13 mouse cellular contexts compared by ENCODE assay signal in genomic region chr7:51783923-51784686, GRCm38 (mm10).
DNase-seq lines count a peak whose midpoint lies in the region; ATAC-seq and TF ChIP-seq lines count a peak whose summit lies in the region.
"Had no signal": no experiment of that assay in that cellular context is flagged by ENCODE, and none has a peak within 500 bp of the region (broad histone marks: within the 10 kb centered on the region; RNA-seq: fewer than 3 reads in every experiment).

No protein-coding gene starts in this region.

- 49% methylated on average over 14 of the region's 14 CpGs for WGBS in hindbrain, embryonic 11.5 days
- 52% methylated on average over 14 of the region's 14 CpGs for WGBS in midbrain, postnatal 0 days
- WGBS in liver, embryonic 11.5 days = 79% methylated on average over 14 of the region's 14 CpGs

- DNase-seq in cerebellum, adult 11-12 months = peak; percentile 45
- DNase-seq in embryo, embryonic 10.5 days (ENCODE audit: low spot score) = peak; percentile 55
- DNase-seq in hindbrain, embryonic 11.5 days (ENCODE audit: low spot score) = peak; percentile 32
- DNase-seq in midbrain, postnatal 0 days (ENCODE audit: low spot score) = peak; percentile 82
- no peak for DNase-seq in gastrocnemius, postnatal 4 days (ENCODE audit: low spot score in 2 of 2)
- DNase-seq in frontal cortex, postnatal 25 days (ENCODE audit: low spot score in 2 of 2) = no peak
- DNase-seq in left cerebral cortex, adult 18-20 months (ENCODE audit: low spot score in 2 of 2) = no peak
- DNase-seq in liver, embryonic 11.5 days (ENCODE audit: low spot score) = no peak
- DNase-seq: kidney, adult 9 months; thymus, adult 2 months had no signal

- no peaks in the 10 kb centered on the region for H3K9me3 ChIP-seq in hindbrain, embryonic 11.5 days (ENCODE audit: control insufficient read depth, low read length)
- no peaks in the 10 kb centered on the region for H3K9me3 ChIP-seq in midbrain, postnatal 0 days (ENCODE audit: low read length)
- no peaks in the 10 kb centered on the region for H3K9me3 ChIP-seq in liver, embryonic 11.5 days (ENCODE audit: control insufficient read depth, low read length)
- H3K9me3 ChIP-seq: heart, embryonic 15.5 days had no signal

- H3K27ac ChIP-seq in hindbrain, embryonic 11.5 days (ENCODE audit: low read depth, low read length) = peak overlapping the region; percentile 72
- no peak overlapping the region for H3K27ac ChIP-seq in midbrain, postnatal 0 days (ENCODE audit: low read depth, low read length)
- H3K27ac ChIP-seq in liver, embryonic 11.5 days (ENCODE audit: low read depth, low read length) = no peak overlapping the region
- H3K27ac ChIP-seq: heart, embryonic 15.5 days; left cerebral cortex, adult 2 months had no signal

- H3K4me3 ChIP-seq in hindbrain, embryonic 11.5 days (ENCODE audit: low read depth, low read length) = no peak overlapping the region
- no peak overlapping the region for H3K4me3 ChIP-seq in midbrain, postnatal 0 days (ENCODE audit: low read depth, low read length)
- H3K4me3 ChIP-seq in liver, embryonic 11.5 days (ENCODE audit: low read depth, low read length) = no peak overlapping the region
- H3K4me3 ChIP-seq: heart, embryonic 15.5 days; left cerebral cortex, adult 2 months had no signal

- H3K36me3 ChIP-seq in hindbrain, embryonic 11.5 days (ENCODE audit: control insufficient read depth, insufficient read depth, low read length) = no peaks in the 10 kb centered on the region
- no peaks in the 10 kb centered on the region for H3K36me3 ChIP-seq in midbrain, postnatal 0 days (ENCODE audit: insufficient read depth, low read length)
- no peaks in the 10 kb centered on the region for H3K36me3 ChIP-seq in liver, embryonic 11.5 days (ENCODE audit: control insufficient read depth, insufficient read depth, low read length)
- H3K36me3 ChIP-seq: heart, embryonic 15.5 days had no signal

- H3K4me1 ChIP-seq in hindbrain, embryonic 11.5 days (replicated peaks; ENCODE audit: control insufficient read depth, insufficient read depth, low read length) = no peaks in the 10 kb centered on the region; the same call in 1 of the 2 replicates
- H3K4me1 ChIP-seq in midbrain, postnatal 0 days (ENCODE audit: insufficient read depth, low read length) = no peaks in the 10 kb centered on the region
- H3K4me1 ChIP-seq in liver, embryonic 11.5 days (replicated peaks; ENCODE audit: control insufficient read depth, insufficient read depth, low read length) = no peaks in the 10 kb centered on the region
- H3K4me1 ChIP-seq: heart, embryonic 15.5 days had no signal

- no peaks in the 10 kb centered on the region for H3K27me3 ChIP-seq in hindbrain, embryonic 11.5 days (ENCODE audit: control insufficient read depth, insufficient read depth, low read length)
- H3K27me3 ChIP-seq in midbrain, postnatal 0 days (ENCODE audit: insufficient read depth, low read length) = no peaks in the 10 kb centered on the region
- no peaks in the 10 kb centered on the region for H3K27me3 ChIP-seq in liver, embryonic 11.5 days (replicated peaks; ENCODE audit: control insufficient read depth, insufficient read depth, low read length)
- H3K27me3 ChIP-seq: heart, embryonic 15.5 days had no signal

- peak; percentile 71 for ATAC-seq in hindbrain, embryonic 11.5 days (ENCODE audit: low FRiP score)
- no peak; the same call in 1 of the 2 replicates for ATAC-seq in midbrain, postnatal 0 days (ENCODE audit: low FRiP score)
- ATAC-seq in liver, embryonic 11.5 days (replicated peaks; ENCODE audit: low FRiP score) = no peak
- ATAC-seq: activated CD4-positive, CD25-positive, alpha-beta regulatory T cell, adult 4 months had no signal

- no peak overlapping the region for H3K4me2 ChIP-seq in hindbrain, embryonic 11.5 days (replicated peaks; ENCODE audit: low read depth, low read length)
- no peak overlapping the region for H3K4me2 ChIP-seq in midbrain, postnatal 0 days (ENCODE audit: low read depth, low read length, poor library complexity, severe bottlenecking)
- no peak overlapping the region for H3K4me2 ChIP-seq in liver, embryonic 11.5 days
- H3K4me2 ChIP-seq: heart, embryonic 15.5 days had no signal

- TF ChIP-seq CTCF in midbrain, postnatal 0 days (IDR thresholded peaks at IDR 0.05) = no peak

- no peak overlapping the region for H3K9ac ChIP-seq in hindbrain, embryonic 11.5 days (ENCODE audit: low read depth, low read length)
- H3K9ac ChIP-seq in midbrain, postnatal 0 days (replicated peaks; ENCODE audit: low read length, poor library complexity, severe bottlenecking) = no peak overlapping the region
- H3K9ac ChIP-seq in liver, embryonic 11.5 days (ENCODE audit: low read depth, low read length) = no peak overlapping the region
- H3K9ac ChIP-seq: heart, embryonic 15.5 days had no signal

Comparison
In these comparisons a context has a peak if more than half of its experiments do, and no peak if none do; other contexts are left out.
1. DNase-seq: peak in cerebellum, adult 11-12 months (single experiment), embryo, embryonic 10.5 days (single experiment), hindbrain, embryonic 11.5 days (single experiment) and midbrain, postnatal 0 days (single experiment); none in gastrocnemius, postnatal 4 days (0 of 2), frontal cortex, postnatal 25 days (0 of 2), left cerebral cortex, adult 18-20 months (0 of 2) and liver, embryonic 11.5 days (single experiment).